Mouse (Mus musculus): Measurements from ENCODE around the gene Stat5a.

GRCm38 (mm10) chr11:100821605-100822220 lies 37.4 kb upstream of the Stat5a start:
- TF ChIP-seq CTCF (IDR thresholded peaks at IDR 0.05; ENCODE audit: control insufficient read depth, insufficient read depth, insufficient replicate concordance, low read depth, low read length) (no peak), POLR2A (IDR thresholded peaks at IDR 0.05; ENCODE audit: control insufficient read depth, low read depth, low read length) (no peak)

Measured in testis, adult 2 months (tissue).